Mouse (Mus musculus) stomach, postnatal 0 days (tissue): ENCODE results near the gene Snf8.

Experiments
- CTCF ChIP-seq: IDR thresholded peaks from 2 replicates; pipeline ENCODE4 v1.5.1; 2016; ENCODE audit warnings: antibody characterized with exemption, low read depth, mild to moderate bottlenecking, moderate library complexity
- EP300 ChIP-seq: optimal IDR thresholded peaks from 2 replicates; pipeline ENCODE3; 2016; ENCODE audit warnings: antibody characterized with exemption

- TF ChIP-seq CTCF, result no peak
- TF ChIP-seq EP300, result no peak
Observed at GRCm38 (mm10) chr11:96003100-96003900, 31.4 kb upstream of the Snf8 start.
